Mouse (Mus musculus): ENCODE measurements around the gene Ell2. TPM values are rescaled to one million over a fixed set of nuclear protein-coding genes. Genes with fewer than 3 reads are reported as not detected.
"Not testable (repeated sequence)": the region's sequence is repeated elsewhere in the genome, so short reads cannot be mapped to it uniquely, and the experiment has no call there.

The Ell2 gene
- polyA plus RNA-seq, 1 experiment = 4.1 TPM

DNA sequence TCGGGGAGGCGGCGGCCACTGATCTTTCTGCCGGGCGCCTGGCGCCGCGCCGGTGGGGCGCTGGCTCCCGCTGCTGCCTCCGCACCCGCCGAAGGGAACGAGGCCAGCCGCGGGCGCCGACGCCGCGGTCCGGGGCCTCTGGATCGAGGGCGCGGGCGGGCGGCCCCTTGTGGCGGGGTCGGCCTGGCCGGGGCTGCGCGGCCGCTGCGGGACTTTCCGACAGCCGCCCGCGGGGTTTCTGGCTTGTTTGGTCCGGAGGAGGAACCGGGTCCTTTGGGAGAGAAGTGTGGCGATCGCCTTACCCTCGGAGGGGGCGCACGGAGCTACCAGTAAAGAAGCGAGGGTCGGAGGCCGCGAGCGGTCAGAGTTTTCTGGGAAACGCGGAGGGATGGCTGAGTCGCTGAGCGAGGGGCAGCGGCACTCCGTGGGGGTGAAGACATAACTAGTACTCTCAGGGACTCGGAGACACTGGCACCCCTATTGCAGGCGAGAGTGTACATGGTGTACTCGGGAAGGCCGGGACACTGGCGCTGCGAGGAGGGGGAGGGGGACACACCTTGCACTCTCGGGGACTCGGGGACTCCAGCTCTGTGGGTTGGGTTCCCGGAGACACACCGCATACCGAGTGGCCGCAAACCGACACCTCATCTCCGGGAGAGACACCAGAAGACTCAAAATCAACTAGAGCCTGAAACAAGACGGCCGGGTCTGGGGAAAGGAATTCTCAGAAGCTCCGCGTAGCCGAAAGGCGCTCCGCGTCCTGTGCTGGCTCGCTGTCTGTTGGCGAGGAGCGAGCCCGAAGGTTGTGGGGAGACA is 1.5 kb downstream of the Ell2 start:
- 2% methylated on average over 81 of the region's 83 CpGs for WGBS
- H3K27ac ChIP-seq (ENCODE audit: insufficient read depth, low read length) = peak overlapping the region; percentile 71
- H3K27me3 ChIP-seq (ENCODE audit: control insufficient read depth, insufficient read depth, low read length) = no peaks in the 10 kb centered on the region

DNA sequence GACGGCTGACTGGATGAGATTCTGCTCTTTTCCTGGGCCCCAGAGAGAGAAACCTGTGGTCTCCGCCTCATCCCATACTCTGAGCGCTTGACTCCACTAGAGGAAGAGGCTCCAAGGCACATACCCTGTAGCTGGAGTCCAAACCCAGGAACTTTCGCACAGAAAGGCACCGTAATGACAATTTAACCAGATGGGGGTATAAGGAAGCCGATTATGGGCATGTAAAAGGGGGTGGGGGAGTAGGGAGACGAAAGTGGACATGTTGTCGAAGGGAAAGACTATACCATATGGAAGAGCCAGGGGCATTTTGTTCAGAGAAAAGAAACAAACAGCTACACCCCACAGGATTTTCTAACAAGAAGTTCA is 2.1 kb downstream of the Ell2 start:
- H3K27ac ChIP-seq (ENCODE audit: insufficient read depth, low read length) = peak overlapping the region; percentile 71; the same call in 1 of the 2 replicates
- DNase-seq (ENCODE audit: low read depth in 1 of 2, low spot score in 2 of 2) = no peak
- H3K4me1 ChIP-seq (ENCODE audit: control insufficient read depth, insufficient read depth, insufficient read length) = peaks cover 3% of the 10 kb centered on the region; the same call in 1 of the 2 replicates
- TF ChIP-seq CTCF (IDR thresholded peaks at IDR 0.05; ENCODE audit: extremely low read depth, insufficient read depth, insufficient read length, insufficient replicate concordance) = no peak
- no peak for TF ChIP-seq POLR2A (IDR thresholded peaks at IDR 0.05; ENCODE audit: low read depth, low read length)
- WGBS = 28% methylated on average over 8 of the region's 8 CpGs
- no peaks in the 10 kb centered on the region for H3K27me3 ChIP-seq (ENCODE audit: control insufficient read depth, insufficient read depth, low read length)
- H3K36me3 ChIP-seq (ENCODE audit: control insufficient read depth, insufficient read depth, low read length) = no peaks in the 10 kb centered on the region
- H3K4me3 ChIP-seq (ENCODE audit: extremely low read depth, insufficient read depth, insufficient read length) = peak overlapping the region; percentile 73

More for the DNA sequence above, 1.5 kb downstream of the Ell2 start:
- TF ChIP-seq POLR2A (IDR thresholded peaks at IDR 0.05; ENCODE audit: low read depth, low read length) (no peak), CTCF (IDR thresholded peaks at IDR 0.05; ENCODE audit: extremely low read depth, insufficient read depth, insufficient read length, insufficient replicate concordance) (peak; percentile 9; the same call in 1 of the 2 replicates)
- Histone ChIP-seq H3K36me3 (ENCODE audit: control insufficient read depth, insufficient read depth, low read length) (no peaks in the 10 kb centered on the region), H3K4me3 (ENCODE audit: extremely low read depth, insufficient read depth, insufficient read length) (peak overlapping the region; percentile 73), H3K4me1 (ENCODE audit: control insufficient read depth, insufficient read depth, insufficient read length) (peaks cover 3% of the 10 kb centered on the region; the same call in 1 of the 2 replicates)
- peak; percentile 23 to 55 for DNase-seq (ENCODE audit: low read depth in 1 of 2, low spot score in 2 of 2)

DNA sequence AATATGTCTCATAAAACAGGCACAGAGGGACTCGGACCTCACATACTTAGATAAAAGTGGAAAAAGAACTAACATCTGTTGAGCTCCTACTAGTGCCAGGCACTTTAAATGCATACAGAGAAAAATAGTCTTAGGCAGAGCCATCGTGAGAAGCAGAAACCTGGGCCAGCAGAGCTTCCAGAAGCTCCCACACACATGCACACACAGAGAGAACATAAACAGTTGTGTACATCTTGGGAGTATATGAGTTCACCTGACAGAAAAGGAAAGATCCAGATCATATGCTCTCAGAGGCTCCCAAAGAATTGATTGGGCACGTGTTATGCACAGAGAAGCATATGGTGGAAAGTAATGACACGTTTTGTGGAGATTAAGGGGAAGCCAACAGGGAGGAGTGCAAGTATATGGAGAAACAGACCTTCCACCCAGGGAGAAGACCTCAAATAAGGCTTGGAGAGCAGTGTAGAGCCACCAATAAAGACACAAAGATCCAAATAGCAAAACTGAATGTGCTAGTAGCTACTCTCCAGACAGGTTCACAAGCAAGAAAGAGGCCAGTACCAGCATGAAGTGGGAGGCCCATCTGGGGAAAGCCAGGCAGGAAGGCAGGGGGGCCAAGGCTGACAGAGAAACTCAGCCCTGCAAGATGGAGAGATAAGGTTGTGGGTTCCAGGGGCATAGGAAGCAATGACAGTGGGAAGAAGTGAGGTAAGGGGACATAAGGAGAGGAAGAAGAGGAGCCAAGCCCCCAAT is 2.6 kb downstream of the Ell2 start:
- Histone ChIP-seq H3K27me3 (ENCODE audit: control insufficient read depth, insufficient read depth, low read length) (no peaks in the 10 kb centered on the region), H3K4me3 (ENCODE audit: extremely low read depth, insufficient read depth, insufficient read length) (no peak overlapping the region), H3K36me3 (ENCODE audit: control insufficient read depth, insufficient read depth, low read length) (no peaks in the 10 kb centered on the region), H3K4me1 (ENCODE audit: control insufficient read depth, insufficient read depth, insufficient read length) (peaks cover 3% of the 10 kb centered on the region; the same call in 1 of the 2 replicates), H3K27ac (ENCODE audit: insufficient read depth, low read length) (no peak overlapping the region; the same call in 1 of the 2 replicates)
- DNase-seq (ENCODE audit: low read depth in 1 of 2, low spot score in 2 of 2) = no peak
- 42% methylated on average over 4 of the region's 4 CpGs for WGBS
- no peak for TF ChIP-seq CTCF (IDR thresholded peaks at IDR 0.05; ENCODE audit: extremely low read depth, insufficient read depth, insufficient read length, insufficient replicate concordance)
- TF ChIP-seq POLR2A (IDR thresholded peaks at IDR 0.05; ENCODE audit: low read depth, low read length) = no peak

DNA sequence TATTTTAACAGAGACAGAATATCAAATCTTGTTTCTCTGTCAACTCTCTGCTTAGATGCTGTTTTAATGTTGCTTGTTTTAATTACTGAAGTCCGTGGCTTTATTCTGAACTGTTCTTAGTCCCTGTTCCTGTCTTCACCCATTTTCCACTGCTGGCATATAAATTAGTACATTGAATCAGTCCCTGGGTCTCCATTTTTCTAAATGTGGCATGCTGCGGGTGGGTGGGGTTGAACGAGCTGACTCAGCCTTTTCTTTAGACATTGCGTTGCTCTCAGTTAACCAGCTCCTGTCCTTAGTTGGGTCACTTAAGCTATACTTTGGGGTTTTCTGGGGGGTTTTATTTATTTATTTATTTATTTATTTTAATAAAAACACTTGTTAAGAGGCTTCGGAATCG is 3.6 kb downstream of the Ell2 start:
- peaks cover 3% of the 10 kb centered on the region; the same call in 1 of the 2 replicates for H3K4me1 ChIP-seq (ENCODE audit: control insufficient read depth, insufficient read depth, insufficient read length)
- no peaks in the 10 kb centered on the region for H3K27me3 ChIP-seq (ENCODE audit: control insufficient read depth, insufficient read depth, low read length)
- no peak for DNase-seq (ENCODE audit: low read depth in 1 of 2, low spot score in 2 of 2)
- H3K36me3 ChIP-seq (ENCODE audit: control insufficient read depth, insufficient read depth, low read length) = no peaks in the 10 kb centered on the region
- H3K4me3 ChIP-seq (ENCODE audit: extremely low read depth, insufficient read depth, insufficient read length) = no peak overlapping the region
- no peak overlapping the region for H3K27ac ChIP-seq (ENCODE audit: insufficient read depth, low read length)
- TF ChIP-seq CTCF (IDR thresholded peaks at IDR 0.05; ENCODE audit: extremely low read depth, insufficient read depth, insufficient read length, insufficient replicate concordance) (no peak), POLR2A (IDR thresholded peaks at IDR 0.05; ENCODE audit: low read depth, low read length) (no peak)
- 79% methylated on average over 6 of the region's 6 CpGs for WGBS

DNA sequence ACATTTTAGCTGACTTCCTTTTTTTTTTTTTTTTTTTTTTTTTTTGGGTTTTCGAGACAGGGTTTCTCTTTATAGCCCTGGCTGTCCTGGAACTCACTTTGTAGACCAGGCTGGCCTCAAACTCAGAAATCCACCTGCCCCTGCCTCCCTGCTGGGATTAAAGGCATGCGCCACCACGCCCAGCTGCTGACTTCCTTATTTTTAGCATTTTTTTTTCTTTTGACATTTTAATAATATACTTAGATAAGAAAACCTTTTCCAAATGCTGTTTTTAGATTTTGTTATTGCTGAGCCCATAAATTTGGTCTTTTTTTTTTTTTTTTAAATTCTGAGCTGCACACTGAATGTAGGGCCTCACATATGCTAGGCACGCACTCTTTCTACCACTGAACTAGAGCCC is 5.0 kb downstream of the Ell2 start:
- H3K27ac ChIP-seq (ENCODE audit: insufficient read depth, low read length); H3K36me3 ChIP-seq (ENCODE audit: control insufficient read depth, insufficient read depth, low read length); H3K4me1 ChIP-seq (ENCODE audit: control insufficient read depth, insufficient read depth, insufficient read length); H3K4me3 ChIP-seq (ENCODE audit: extremely low read depth, insufficient read depth, insufficient read length); H3K27me3 ChIP-seq (ENCODE audit: control insufficient read depth, insufficient read depth, low read length); DNase-seq (ENCODE audit: low read depth in 1 of 2, low spot score in 2 of 2): not testable (repeated sequence)
- 70% methylated on average over 4 of the region's 4 CpGs for WGBS

DNA sequence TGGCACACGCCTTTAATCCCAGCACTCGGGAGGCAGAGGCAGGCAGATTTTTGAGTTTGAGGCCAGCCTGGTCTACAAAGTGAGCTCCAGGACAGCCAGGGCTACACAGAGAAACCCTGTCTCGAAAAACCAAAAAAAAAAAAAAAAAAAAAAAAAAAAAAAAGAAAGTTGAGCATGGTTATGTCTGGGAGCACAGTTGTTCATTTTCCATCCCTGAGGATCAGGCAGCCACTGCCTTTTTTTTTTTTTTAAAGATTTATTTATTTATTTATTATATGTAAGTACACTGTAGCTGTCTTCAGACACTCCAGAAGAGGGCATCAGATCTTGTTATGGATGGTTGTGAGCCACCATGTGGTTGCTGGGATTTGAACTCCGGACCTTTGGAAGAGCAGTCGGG is 6.0 kb downstream of the Ell2 start:
- WGBS = 85% methylated on average over 4 of the region's 5 CpGs
- H3K27ac ChIP-seq (ENCODE audit: insufficient read depth, low read length); H3K36me3 ChIP-seq (ENCODE audit: control insufficient read depth, insufficient read depth, low read length); H3K4me3 ChIP-seq (ENCODE audit: extremely low read depth, insufficient read depth, insufficient read length); H3K27me3 ChIP-seq (ENCODE audit: control insufficient read depth, insufficient read depth, low read length); DNase-seq (ENCODE audit: low read depth in 1 of 2, low spot score in 2 of 2); H3K4me1 ChIP-seq (ENCODE audit: control insufficient read depth, insufficient read depth, insufficient read length): not testable (repeated sequence)

DNA sequence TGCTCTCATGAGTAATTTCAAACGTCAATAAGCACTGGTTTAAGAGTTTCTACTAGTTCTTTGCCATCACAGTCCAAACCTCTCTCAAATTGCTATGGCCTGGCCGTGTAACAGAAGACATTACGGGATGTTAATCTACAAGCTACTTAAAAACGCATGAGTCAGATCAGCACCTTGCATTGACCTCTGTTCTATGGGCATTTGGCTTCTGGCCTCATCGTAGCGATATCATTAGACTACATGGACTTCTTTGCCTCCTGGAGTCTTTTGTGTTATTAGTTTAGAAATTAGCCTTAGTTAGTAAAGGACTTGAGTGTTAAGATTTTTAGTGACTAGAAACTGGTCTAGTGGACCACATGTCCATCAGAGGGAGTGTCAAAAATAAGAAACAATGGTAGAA is 7.8 kb downstream of the Ell2 start:
- Histone ChIP-seq H3K4me3 (ENCODE audit: extremely low read depth, insufficient read depth, insufficient read length) (no peak overlapping the region), H3K27ac (ENCODE audit: insufficient read depth, low read length) (no peak overlapping the region), H3K4me1 (ENCODE audit: control insufficient read depth, insufficient read depth, insufficient read length) (no peaks in the 10 kb centered on the region; the same call in 1 of the 2 replicates), H3K27me3 (ENCODE audit: control insufficient read depth, insufficient read depth, low read length) (no peaks in the 10 kb centered on the region), H3K36me3 (ENCODE audit: control insufficient read depth, insufficient read depth, low read length) (no peaks in the 10 kb centered on the region)
- DNase-seq (ENCODE audit: low read depth in 1 of 2, low spot score in 2 of 2) = no peak
- WGBS = 95% methylated on average over 6 of the region's 6 CpGs
- no peak for TF ChIP-seq CTCF (IDR thresholded peaks at IDR 0.05; ENCODE audit: extremely low read depth, insufficient read depth, insufficient read length, insufficient replicate concordance)
- no peak for TF ChIP-seq POLR2A (IDR thresholded peaks at IDR 0.05; ENCODE audit: low read depth, low read length)
